Mouse (Mus musculus): Measurements from ENCODE around the gene Tm4sf20. TPM values are rescaled to one million over a fixed set of nuclear protein-coding genes. Genes with fewer than 3 reads are reported as not detected.

Gene Tm4sf20
- total RNA-seq, 1 experiment from 2014 or later = not detected

DNA sequence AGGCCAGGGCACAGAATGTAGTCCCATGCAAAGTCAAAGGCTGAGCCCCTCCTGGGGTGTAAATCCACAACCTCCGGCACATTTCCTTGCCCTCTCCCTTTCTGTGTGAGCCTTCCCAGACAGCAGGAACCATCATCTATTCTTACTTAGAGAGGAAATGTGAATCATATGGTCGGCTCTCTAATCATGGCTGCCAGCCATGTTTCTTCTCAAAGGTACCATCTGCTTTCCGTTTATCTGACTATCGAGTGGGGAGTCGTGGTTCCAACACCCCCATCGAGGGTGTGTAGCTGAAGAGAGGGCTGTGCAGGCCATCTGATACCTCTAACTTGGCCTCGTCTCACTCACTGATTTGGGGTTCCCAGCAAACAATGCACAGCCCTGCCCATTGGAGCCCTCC is 19.8 kb upstream of the Tm4sf20 start:
- ATAC-seq (replicated peaks in 1 of 2; ENCODE audit: insufficient read depth in 1 of 2, low FRiP score in 2 of 2, low TSS enrichment in 1 of 2, low read depth in 1 of 2, poor library complexity in 2 of 2, severe bottlenecking in 2 of 2) = no peak

DNA sequence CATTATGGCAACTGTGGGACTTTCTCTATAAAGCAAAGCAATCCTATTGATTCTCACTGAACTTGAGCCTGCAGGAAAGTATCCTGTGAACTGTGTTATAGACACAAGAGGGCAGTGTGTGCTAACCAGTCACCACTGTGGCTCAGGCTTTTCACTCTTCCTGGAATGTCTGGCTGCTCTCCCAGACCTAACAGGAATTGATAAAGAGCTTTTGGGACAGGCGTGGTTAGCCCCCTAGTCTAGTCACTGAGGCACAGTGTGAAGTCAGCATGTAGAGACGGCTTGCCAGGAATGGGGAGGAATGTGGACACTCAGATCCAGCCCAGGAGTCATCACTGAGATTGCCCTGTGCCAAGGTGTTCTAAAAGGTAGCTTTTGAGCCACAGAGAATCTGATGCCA is 19.2 kb upstream of the Tm4sf20 start:
- peak; percentile 87 to 88 for ATAC-seq (replicated peaks in 1 of 2; ENCODE audit: insufficient read depth in 1 of 2, low FRiP score in 2 of 2, low TSS enrichment in 1 of 2, low read depth in 1 of 2, poor library complexity in 2 of 2, severe bottlenecking in 2 of 2)

DNA sequence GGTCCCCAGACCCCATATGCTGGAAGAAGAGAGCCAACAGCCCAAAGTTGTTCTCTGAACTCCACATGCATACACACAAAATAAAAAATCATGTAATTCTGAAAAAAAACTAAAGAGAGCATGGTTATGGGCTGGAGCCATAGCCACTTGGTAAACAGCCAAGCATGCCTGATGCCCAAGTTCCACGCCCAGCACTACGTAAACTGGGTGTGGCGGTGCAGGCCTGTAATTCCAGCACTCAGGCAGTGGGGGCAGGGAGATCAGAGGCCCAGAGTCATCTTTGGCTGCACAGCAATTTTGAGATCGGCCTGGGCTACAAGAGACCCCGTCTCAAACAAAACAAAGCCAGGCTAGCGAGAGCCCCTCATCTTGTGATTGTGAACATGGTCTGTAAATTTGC is 17.3 kb upstream of the Tm4sf20 start:
- no peak for ATAC-seq (replicated peaks in 1 of 2; ENCODE audit: insufficient read depth in 1 of 2, low FRiP score in 2 of 2, low TSS enrichment in 1 of 2, low read depth in 1 of 2, poor library complexity in 2 of 2, severe bottlenecking in 2 of 2)

DNA sequence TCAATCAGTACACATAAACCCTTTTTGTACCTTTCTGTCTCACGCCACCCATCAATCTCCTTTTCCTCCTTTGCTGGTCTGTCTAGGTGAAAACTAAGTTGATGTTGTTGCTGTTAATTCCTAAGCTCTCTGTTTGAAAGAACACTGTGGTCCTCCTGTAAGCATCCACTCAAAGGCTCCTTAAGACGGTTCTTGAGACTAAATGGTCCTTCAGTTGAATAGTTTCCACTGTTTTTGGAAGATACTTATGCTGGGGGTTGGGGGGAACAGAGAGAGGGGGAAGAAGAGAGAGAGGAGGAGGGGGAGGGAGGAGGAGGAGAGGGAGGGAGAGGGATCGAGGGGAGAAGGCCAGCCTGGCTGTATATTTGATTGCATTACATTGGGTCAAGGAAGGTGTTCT is 15.3 kb upstream of the Tm4sf20 start:
- ATAC-seq (replicated peaks in 1 of 2; ENCODE audit: insufficient read depth in 1 of 2, low FRiP score in 2 of 2, low TSS enrichment in 1 of 2, low read depth in 1 of 2, poor library complexity in 2 of 2, severe bottlenecking in 2 of 2) = no peak

DNA sequence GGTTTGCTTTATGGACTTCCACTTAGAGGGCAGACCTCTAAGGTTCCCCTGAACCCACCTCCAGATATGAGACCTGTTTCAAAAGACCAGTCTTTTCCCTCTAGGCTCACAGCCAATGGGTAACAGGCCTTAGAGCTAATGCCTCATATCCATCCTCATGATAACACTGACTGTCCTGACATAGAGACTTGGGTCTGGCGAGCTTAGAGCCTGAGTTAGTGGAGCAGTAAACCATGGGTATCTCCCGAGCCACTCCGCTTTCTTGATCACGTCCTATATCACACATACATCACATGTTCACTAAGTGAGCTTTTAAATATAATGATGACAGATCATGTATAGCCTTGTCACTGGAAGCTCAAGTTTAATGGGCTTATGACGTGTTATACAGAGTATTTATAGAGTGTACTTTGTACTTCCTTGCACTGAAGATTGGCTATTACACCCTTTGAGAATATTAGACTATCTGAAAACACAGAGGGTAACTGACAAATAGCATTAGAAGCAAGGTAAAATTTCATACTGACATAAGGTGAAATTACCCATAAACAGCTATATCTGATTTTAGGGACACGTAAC is 11.2 kb upstream of the Tm4sf20 start:
- no peak for ATAC-seq (replicated peaks in 1 of 2; ENCODE audit: insufficient read depth in 1 of 2, low FRiP score in 2 of 2, low TSS enrichment in 1 of 2, low read depth in 1 of 2, poor library complexity in 2 of 2, severe bottlenecking in 2 of 2)

DNA sequence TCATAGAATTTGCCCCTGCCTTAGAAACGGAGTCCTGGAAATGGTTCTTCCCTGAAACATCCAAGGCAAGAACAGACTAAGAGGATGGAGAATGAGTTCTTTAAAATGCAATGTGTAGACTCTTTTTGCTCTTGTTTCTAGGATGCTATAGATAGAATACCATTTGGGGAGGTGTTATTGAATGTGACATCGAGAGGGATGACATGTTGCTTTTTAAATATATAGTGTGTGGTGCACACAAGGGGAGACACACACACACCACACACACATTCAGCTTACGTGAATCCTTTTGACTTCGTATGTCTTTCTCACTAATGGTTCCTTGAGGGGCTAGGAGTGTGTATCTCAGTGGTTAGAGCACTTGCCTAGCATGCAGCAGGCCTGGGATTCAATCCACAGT is 7.0 kb upstream of the Tm4sf20 start:
- no peak for ATAC-seq (replicated peaks in 1 of 2; ENCODE audit: insufficient read depth in 1 of 2, low FRiP score in 2 of 2, low TSS enrichment in 1 of 2, low read depth in 1 of 2, poor library complexity in 2 of 2, severe bottlenecking in 2 of 2)

DNA sequence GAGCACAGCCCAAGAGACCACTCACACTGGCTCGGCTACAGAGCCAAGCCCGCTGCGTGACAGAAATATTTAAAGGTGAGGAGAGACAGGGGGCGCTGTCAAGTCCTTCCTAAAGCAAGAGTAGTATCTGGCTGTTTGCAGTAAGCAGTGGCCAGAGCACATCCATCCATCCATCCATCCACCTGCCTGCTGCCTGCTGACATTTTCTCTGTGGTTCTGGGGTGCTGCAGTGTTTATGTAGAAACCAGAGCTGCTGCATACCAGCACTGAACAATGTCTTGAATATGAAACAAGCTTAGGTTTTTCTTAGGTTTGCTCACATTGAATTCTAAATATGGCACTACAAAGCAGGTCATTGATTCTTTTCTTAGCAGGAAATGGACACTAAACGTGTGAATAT is 4.9 kb upstream of the Tm4sf20 start:
- ATAC-seq (replicated peaks in 1 of 2; ENCODE audit: insufficient read depth in 1 of 2, low FRiP score in 2 of 2, low TSS enrichment in 1 of 2, low read depth in 1 of 2, poor library complexity in 2 of 2, severe bottlenecking in 2 of 2) = no peak

DNA sequence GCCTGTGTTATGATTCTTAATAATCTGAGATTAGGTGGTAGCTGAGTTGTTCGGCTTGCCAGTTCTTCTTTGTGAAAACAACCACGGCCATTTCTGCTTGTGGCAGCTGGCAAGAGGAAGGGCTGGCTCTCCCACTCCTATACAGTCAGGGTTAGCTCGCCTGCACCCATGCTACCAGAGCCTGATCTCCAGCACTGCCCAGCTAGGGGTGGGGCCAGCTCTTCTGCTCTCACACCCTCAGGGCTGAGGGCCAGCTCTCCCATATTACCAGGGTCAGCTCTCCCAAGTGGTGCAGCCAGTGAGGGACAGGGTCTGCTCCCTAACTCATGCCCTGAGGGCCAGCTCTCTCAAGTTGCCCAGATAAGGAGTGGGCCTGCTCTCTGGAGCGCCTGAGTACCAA is 4.2 kb upstream of the Tm4sf20 start:
- no peak for ATAC-seq (replicated peaks in 1 of 2; ENCODE audit: insufficient read depth in 1 of 2, low FRiP score in 2 of 2, low TSS enrichment in 1 of 2, low read depth in 1 of 2, poor library complexity in 2 of 2, severe bottlenecking in 2 of 2)

DNA sequence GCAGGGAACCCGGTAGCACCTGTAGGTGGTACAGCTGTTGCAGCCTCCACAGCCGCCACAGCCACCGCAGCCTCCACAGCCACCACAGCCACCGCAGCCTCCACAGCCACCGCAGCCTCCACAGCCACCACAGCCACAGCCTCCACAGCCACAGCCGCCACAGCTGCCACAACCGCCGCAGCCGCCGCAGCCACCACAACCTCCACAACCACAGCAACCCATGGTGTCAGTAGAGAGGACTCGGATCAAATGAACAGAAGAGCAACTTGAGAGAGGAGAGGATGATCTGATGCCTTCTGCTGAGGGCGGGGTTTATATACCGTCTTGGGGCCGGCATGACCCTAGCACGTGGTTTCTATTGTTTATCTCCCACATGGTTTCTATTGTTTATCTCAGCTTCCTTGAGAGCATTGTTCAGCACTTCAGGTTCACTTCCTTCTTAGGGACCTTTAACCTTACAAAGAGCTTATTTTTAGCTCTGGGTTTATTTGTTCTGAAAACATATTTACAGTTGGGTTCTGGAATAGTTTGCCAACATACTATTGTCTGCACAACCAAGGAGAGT is 2.8 kb upstream of the Tm4sf20 start, which contains the start of gene Gm47791:
Gene Gm47791 (minus strand): TSS at position 222 of the 565 bp plus-strand sequence.
- ATAC-seq (replicated peaks in 1 of 2; ENCODE audit: insufficient read depth in 1 of 2, low FRiP score in 2 of 2, low TSS enrichment in 1 of 2, low read depth in 1 of 2, poor library complexity in 2 of 2, severe bottlenecking in 2 of 2) = no peak

DNA sequence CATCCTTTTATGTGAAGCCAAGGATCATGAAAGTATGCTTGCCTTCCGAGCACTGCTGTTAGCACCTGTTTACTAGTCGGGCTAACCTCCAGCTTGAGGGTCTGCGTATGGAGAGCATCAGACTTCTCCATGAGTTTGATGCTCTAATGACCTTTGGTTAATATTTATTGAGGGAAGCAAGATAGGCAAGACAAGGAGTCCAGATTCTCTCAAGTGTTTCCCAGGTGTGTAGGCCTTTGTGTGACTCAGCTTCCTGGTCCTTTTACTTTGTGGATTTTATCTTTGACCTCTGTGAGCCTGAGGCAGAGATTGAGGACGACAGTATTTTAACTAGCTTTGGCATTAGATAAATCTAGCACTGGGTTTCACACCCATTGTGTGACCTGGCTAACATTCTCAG is 1.6 kb downstream of the Tm4sf20 start:
- ATAC-seq (replicated peaks in 1 of 2; ENCODE audit: insufficient read depth in 1 of 2, low FRiP score in 2 of 2, low TSS enrichment in 1 of 2, low read depth in 1 of 2, poor library complexity in 2 of 2, severe bottlenecking in 2 of 2) = no peak

DNA sequence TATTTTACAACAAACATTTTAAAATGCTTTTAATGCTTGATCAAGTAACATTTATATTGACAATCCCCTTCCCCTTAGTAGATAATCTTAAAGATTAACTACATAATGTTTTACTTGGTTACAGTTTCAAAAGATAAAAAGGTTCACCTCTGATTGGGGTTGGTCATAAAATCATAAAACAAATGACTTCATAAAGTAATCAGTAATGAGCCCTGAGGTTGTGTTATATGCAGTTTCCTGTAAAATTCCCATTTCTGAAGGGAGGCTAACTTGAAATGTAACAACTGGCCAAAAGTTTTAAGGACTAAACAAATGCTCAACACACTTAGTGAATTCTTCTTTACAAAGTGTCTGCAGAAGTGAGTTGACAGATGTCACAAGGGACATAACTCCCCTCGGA is 2.0 kb downstream of the Tm4sf20 start:
- no peak for ATAC-seq (replicated peaks in 1 of 2; ENCODE audit: insufficient read depth in 1 of 2, low FRiP score in 2 of 2, low TSS enrichment in 1 of 2, low read depth in 1 of 2, poor library complexity in 2 of 2, severe bottlenecking in 2 of 2)

DNA sequence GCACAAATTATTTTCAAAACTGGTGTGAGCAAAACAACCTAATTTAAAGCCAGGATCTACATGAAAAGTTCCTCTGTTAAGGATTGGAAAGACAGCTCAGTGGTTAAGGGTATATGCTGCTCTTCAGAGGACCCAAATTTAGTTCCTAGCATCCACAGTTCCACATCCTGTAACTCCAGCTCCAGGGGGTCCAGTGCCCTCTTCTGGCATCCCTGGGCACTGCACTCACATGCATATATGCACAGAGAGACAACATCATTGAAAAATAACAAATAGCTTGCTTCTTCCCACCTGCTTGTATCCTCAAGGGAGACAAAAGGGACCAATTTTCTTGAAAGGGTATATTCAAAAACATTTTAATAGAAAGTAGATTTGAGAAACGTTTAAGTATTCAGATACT is 6.0 kb downstream of the Tm4sf20 start:
- ATAC-seq (replicated peaks in 1 of 2; ENCODE audit: insufficient read depth in 1 of 2, low FRiP score in 2 of 2, low TSS enrichment in 1 of 2, low read depth in 1 of 2, poor library complexity in 2 of 2, severe bottlenecking in 2 of 2) = no peak

DNA sequence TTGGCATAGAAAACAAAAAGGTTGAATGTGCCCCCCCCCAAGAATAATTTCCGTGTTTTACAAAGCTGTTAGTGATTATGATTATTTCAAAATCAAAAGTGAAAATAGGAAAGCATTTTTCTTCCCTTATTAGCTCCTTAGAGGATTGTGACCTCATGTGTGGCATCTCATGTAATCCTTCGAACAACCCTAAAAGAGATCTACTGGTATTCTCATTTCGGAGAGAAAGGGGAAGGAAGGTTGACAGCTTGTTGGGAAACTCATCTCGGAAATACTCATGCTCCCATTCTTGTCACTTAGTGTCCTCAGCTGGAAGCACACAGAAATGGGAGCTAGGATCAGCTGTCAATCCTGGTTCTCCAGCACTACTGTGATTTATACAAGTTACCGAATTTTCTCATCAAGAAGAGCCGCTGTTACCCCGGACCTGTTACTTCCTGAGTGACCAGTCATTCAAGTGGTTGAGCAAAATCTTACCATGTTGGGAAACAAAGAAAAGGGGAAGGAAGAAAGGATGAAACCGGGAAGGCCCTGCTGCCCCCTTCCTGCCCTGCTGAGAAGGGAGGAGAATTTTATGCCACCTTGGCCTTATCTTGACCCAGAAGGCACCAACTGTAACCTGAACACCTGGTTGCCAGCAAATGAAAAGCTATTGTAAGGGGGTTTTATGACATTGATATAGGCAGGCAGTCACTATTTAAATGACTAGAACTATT is 6.6 kb downstream of the Tm4sf20 start:
- ATAC-seq (replicated peaks in 1 of 2; ENCODE audit: insufficient read depth in 1 of 2, low FRiP score in 2 of 2, low TSS enrichment in 1 of 2, low read depth in 1 of 2, poor library complexity in 2 of 2, severe bottlenecking in 2 of 2) = peak; percentile 53 to 65; a peak in 3 of 4 replicates

DNA sequence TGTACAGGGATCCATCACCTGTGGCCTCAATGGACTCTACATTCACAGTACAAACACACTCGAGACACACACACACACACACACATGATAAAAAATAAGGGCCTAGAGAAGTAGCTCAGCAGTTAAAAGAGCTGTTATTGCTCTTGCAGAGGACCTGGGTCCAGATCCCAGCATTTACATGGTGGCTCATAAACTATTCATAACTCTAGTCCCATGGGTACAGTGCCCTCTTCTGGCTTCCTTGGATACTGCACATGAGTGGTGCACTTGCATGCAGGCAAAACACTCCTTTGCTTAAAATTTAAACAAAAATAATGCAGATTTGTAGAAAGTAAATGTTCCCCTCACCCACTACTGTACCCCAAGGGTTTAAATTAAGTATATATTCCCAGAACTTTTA is 8.7 kb downstream of the Tm4sf20 start:
- ATAC-seq (replicated peaks in 1 of 2; ENCODE audit: insufficient read depth in 1 of 2, low FRiP score in 2 of 2, low TSS enrichment in 1 of 2, low read depth in 1 of 2, poor library complexity in 2 of 2, severe bottlenecking in 2 of 2) = no peak

DNA sequence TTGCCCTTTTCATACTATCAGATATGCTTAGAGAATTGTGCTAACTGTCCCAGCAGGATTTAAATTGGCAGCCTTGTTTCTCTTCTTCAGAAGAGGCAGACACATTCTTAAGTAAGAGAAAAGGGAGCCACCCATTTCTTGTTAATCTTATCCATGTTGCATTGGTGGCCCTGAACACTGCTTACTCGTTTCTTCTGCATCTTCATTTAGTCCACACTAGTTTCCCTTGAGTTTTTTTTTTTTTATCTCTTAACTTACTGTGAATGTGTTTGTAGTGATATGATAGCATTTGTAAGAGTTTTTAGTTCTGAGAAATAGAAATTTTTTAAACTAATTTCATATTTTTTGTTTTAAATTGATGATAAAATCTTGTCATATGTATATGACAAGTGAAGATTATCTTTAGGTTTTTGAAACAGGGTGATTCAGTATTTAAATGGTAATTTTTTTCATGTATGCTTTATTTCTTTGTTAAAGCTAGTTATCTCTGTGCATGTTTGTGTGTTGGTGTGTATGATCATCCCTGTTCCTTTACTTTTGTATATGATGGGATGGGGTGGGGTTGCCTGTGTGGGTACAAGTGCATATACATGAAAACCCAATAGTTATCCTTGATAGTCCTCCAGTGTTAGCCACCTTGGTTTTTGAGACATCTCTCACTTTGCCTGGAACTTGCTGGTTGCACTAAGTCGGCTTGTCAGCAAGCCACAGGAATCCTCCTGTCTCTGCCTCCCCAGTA is 20.4 kb downstream of the Tm4sf20 start:
- no peak for ATAC-seq (replicated peaks in 1 of 2; ENCODE audit: insufficient read depth in 1 of 2, low FRiP score in 2 of 2, low TSS enrichment in 1 of 2, low read depth in 1 of 2, poor library complexity in 2 of 2, severe bottlenecking in 2 of 2)

DNA sequence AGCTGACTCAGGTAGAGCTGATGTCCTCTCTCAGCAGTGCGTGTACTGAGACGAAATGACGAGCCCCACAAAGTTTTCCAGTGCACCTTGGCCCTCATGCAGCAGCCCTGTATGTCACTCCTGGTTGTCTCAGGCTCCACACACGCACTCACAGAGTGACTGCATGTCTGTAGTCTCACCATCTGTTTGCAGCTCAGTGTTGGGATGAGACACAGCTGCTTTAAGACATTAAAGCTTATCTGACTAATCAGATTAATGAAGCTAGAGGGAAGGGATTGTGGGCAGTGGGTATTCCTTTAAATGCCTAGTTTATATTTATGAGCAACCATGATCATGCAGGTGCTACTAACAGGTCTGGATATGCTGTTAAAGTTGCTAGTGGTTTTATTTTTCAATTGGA is 21.9 kb downstream of the Tm4sf20 start:
- no peak for ATAC-seq (replicated peaks in 1 of 2; ENCODE audit: insufficient read depth in 1 of 2, low FRiP score in 2 of 2, low TSS enrichment in 1 of 2, low read depth in 1 of 2, poor library complexity in 2 of 2, severe bottlenecking in 2 of 2)

DNA sequence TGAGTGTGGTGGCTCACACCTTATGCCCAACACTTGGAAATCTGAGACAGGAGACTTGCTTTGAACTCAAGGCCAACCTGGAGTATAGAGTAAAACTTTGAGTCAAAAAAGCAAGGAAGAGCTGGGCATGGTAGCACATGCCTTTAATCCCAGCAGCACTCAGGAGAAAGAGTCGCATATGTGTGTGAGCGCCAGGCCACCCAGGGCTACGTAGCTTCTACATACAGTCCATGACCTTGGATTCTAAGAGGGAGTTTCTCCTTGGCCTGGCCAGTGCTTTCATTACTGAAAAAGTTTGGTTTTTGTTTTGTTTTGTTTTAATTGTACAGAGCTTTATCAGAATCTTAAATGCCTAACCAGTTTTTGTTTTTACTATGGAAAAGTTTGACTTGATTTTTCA is 24.3 kb downstream of the Tm4sf20 start:
- no peak for ATAC-seq (replicated peaks in 1 of 2; ENCODE audit: insufficient read depth in 1 of 2, low FRiP score in 2 of 2, low TSS enrichment in 1 of 2, low read depth in 1 of 2, poor library complexity in 2 of 2, severe bottlenecking in 2 of 2)

DNA sequence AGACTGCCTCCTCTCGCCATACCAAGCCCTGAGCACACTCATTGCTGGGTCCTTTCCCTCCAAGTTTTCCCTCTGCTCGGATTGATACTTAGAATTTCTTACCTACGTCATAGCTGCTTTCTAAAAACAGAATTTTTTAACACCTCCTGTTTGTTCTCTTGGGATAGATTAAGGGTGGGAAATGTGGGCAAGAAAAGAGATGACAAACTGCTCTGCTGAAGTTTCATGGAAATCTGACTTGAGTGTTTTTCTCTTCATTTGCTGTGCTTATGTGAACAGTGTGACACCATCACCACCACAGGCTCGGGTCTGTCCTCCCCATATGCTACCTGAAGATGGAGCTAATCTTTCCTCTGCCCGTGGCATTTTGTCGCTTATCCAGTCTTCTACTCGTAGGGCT is 26.7 kb downstream of the Tm4sf20 start:
- ATAC-seq (replicated peaks in 1 of 2; ENCODE audit: insufficient read depth in 1 of 2, low FRiP score in 2 of 2, low TSS enrichment in 1 of 2, low read depth in 1 of 2, poor library complexity in 2 of 2, severe bottlenecking in 2 of 2) = no peak

Measured in hematopoietic stem cell, adult 5-6 weeks (primary cell).